Mouse (Mus musculus): ENCODE results near the gene Hist2h2aa1. TPM values are rescaled to one million over a fixed set of nuclear protein-coding genes. Genes with fewer than 3 reads are reported as not detected.
"Not testable (repeated sequence)": the region's sequence is repeated elsewhere in the genome, so short reads cannot be mapped to it uniquely, and the experiment has no call there.

Gene Hist2h2aa1
- polyA plus RNA-seq, 1 experiment from 2014 or later: 13.4 TPM

GRCm38 (mm10) chr3:96280660-96281059 is 35.4 kb downstream of the Hist2h2aa1 start:
- no peak overlapping the region for H3K4me3 ChIP-seq
- no peaks in the 10 kb centered on the region for H3K36me3 ChIP-seq
- 56% methylated on average over 6 of the region's 6 CpGs for WGBS
- no peaks in the 10 kb centered on the region for H3K9me3 ChIP-seq
- peaks cover 53% of the 10 kb centered on the region for H3K27me3 ChIP-seq (ENCODE audit: insufficient read depth, poor library complexity, severe bottlenecking)
- H3K4me1 ChIP-seq (replicated peaks): peaks cover 27% of the 10 kb centered on the region
- no peak for DNase-seq (ENCODE audit: low spot score)
- H3K27ac ChIP-seq: no peak overlapping the region

GRCm38 (mm10) chr3:96284457-96284856 is 39.2 kb downstream of the Hist2h2aa1 start:
- 21% methylated on average over 4 of the region's 4 CpGs for WGBS
- Histone ChIP-seq H3K4me1 (replicated peaks) (peaks cover 20% of the 10 kb centered on the region), H3K4me3 (peak overlapping the region; percentile 13; the same call in 1 of the 2 replicates), H3K27ac (no peak overlapping the region), H3K27me3 (ENCODE audit: insufficient read depth, poor library complexity, severe bottlenecking) (peaks cover 58% of the 10 kb centered on the region), H3K9me3 (no peaks in the 10 kb centered on the region), H3K36me3 (no peaks in the 10 kb centered on the region)
- peak; percentile 21 for DNase-seq (ENCODE audit: low spot score)

DNA sequence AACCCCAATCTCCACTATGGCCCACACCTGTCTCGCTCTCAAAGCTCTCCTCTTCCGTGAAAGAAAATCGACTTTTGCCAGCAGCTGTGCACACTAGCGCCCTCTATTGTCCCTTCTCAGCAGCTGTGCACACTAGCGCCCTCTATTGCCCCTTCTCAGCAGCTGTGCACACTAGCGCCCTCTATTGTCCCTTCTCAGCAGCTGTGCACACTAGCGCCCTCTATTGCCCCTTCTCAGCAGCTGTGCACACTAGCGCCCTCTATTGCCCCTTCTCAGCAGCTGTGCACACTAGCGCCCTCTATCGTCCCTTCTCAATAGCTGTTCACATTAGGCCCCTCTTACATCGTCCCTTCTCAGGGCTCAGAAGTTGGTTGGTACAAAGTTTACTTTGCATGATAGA is 42.0 kb downstream of the Hist2h2aa1 start:
- not testable (repeated sequence) for H3K36me3 ChIP-seq; H3K9me3 ChIP-seq; DNase-seq (ENCODE audit: low spot score); H3K27ac ChIP-seq; H3K4me3 ChIP-seq
- WGBS: 88% methylated on average over 11 of the region's 11 CpGs
- peaks cover 20% of the 10 kb centered on the region for H3K4me1 ChIP-seq (replicated peaks)
- H3K27me3 ChIP-seq (ENCODE audit: insufficient read depth, poor library complexity, severe bottlenecking): peaks cover 38% of the 10 kb centered on the region

- Histone ChIP-seq H3K4me3 (no peak overlapping the region), H3K36me3 (no peaks in the 10 kb centered on the region), H3K9me3 (no peaks in the 10 kb centered on the region), H3K4me1 (replicated peaks) (peaks cover 11% of the 10 kb centered on the region), H3K27ac (no peak overlapping the region), H3K27me3 (ENCODE audit: insufficient read depth, poor library complexity, severe bottlenecking) (peaks cover 19% of the 10 kb centered on the region)
- no peak for DNase-seq (ENCODE audit: low spot score)
- 76% methylated on average over 3 of the region's 3 CpGs for WGBS
Measured at GRCm38 (mm10) chr3:96289201-96289600, 43.9 kb downstream of the Hist2h2aa1 start.

- H3K27ac ChIP-seq; H3K4me1 ChIP-seq (replicated peaks); H3K27me3 ChIP-seq (ENCODE audit: insufficient read depth, poor library complexity, severe bottlenecking); H3K36me3 ChIP-seq; H3K4me3 ChIP-seq; H3K9me3 ChIP-seq; DNase-seq (ENCODE audit: low spot score): not testable (repeated sequence)
- WGBS: 93% methylated on average over 3 of the region's 3 CpGs
Measured at GRCm38 (mm10) chr3:96290727-96291126, 45.4 kb downstream of the Hist2h2aa1 start.

- no peak overlapping the region for H3K4me3 ChIP-seq
- no peak for DNase-seq (ENCODE audit: low spot score)
- no peak overlapping the region for H3K27ac ChIP-seq
- no peaks in the 10 kb centered on the region for H3K4me1 ChIP-seq (replicated peaks)
- H3K9me3 ChIP-seq: no peaks in the 10 kb centered on the region
- 69% methylated on average over 6 of the region's 6 CpGs for WGBS
- no peaks in the 10 kb centered on the region for H3K27me3 ChIP-seq (ENCODE audit: insufficient read depth, poor library complexity, severe bottlenecking)
- H3K36me3 ChIP-seq: no peaks in the 10 kb centered on the region
Measured at GRCm38 (mm10) chr3:96292641-96293040, 47.3 kb downstream of the Hist2h2aa1 start.

GRCm38 (mm10) chr3:96293368-96293767 is 48.1 kb downstream of the Hist2h2aa1 start:
- no peak for DNase-seq (ENCODE audit: low spot score)
- no peak overlapping the region for H3K4me3 ChIP-seq
- no peak overlapping the region for H3K27ac ChIP-seq
- no peaks in the 10 kb centered on the region for H3K9me3 ChIP-seq
- no peaks in the 10 kb centered on the region for H3K36me3 ChIP-seq
- no peaks in the 10 kb centered on the region for H3K4me1 ChIP-seq (replicated peaks)
- H3K27me3 ChIP-seq (ENCODE audit: insufficient read depth, poor library complexity, severe bottlenecking): no peaks in the 10 kb centered on the region
- 58% methylated on average over 5 of the region's 5 CpGs for WGBS

DNA sequence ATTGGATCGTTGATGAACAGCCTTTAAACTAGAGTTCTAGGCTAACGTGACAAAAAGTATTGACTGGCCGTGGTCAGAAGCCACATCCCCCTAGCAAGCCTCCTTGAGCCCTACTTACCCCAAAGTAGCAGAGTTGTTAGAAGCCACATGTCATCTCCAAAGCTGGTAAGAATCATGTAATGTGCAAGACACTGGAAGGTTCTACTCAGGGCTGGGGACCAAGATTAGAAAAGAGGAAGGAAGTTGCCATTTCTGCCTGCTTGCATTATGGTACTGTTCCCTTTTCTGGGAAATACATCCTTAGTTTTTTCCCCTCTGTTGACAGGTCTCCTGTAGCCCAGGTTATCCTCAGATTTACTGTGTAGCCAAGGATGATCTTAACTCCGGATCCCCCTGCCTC is 48.5 kb downstream of the Hist2h2aa1 start, which contains the start of gene Fcgr1:
Gene Fcgr1 (minus strand): TSS at position 183 of the 400 bp plus-strand sequence.
- no peak within 1 kb of the TSS for H3K27ac ChIP-seq
- H3K4me3 ChIP-seq: no peak within 1 kb of the TSS
- H3K27me3 ChIP-seq (ENCODE audit: insufficient read depth, poor library complexity, severe bottlenecking): no peaks in the 10 kb centered on the region
- no peak for DNase-seq (ENCODE audit: low spot score)
- H3K9me3 ChIP-seq: no peaks in the 10 kb centered on the region
- 88% methylated on average over 4 of the region's 4 CpGs for WGBS
- H3K4me1 ChIP-seq (replicated peaks): no peaks in the 10 kb centered on the region
- no peaks in the 10 kb centered on the region for H3K36me3 ChIP-seq

Other genes starting within 250 kb of the Hist2h2aa1 start
- 75.0 and 83.5 TPM in 2 replicates for gene Plekho1, start 249.5 kb upstream of the Hist2h2aa1 start, polyA plus RNA-seq (2016; fragmentation: Nextera tagmentation; extraction: Ambion mirVana)
- 30.4 and 32.4 TPM in 2 replicates for gene Vps45, start 187.0 kb upstream of the Hist2h2aa1 start, polyA plus RNA-seq (2016; fragmentation: Nextera tagmentation; extraction: Ambion mirVana)
- gene Otud7b, start 141.0 kb upstream of the Hist2h2aa1 start, polyA plus RNA-seq (2016; fragmentation: Nextera tagmentation; extraction: Ambion mirVana): 12.8 and 19.2 TPM in 2 replicates
- 10.4 and 11.4 TPM in 2 replicates for gene Mtmr11, start 83.5 kb upstream of the Hist2h2aa1 start, polyA plus RNA-seq (2016; fragmentation: Nextera tagmentation; extraction: Ambion mirVana)
- gene Sf3b4, start 73.2 kb upstream of the Hist2h2aa1 start, polyA plus RNA-seq (2016; fragmentation: Nextera tagmentation; extraction: Ambion mirVana): 250 and 259 TPM in 2 replicates
- gene Sv2a, start 64.3 kb upstream of the Hist2h2aa1 start, polyA plus RNA-seq (2016; fragmentation: Nextera tagmentation; extraction: Ambion mirVana): 3.7 and 15.3 TPM in 2 replicates
- 89.6 and 90.3 TPM in 2 replicates for gene Bola1, start 25.8 kb upstream of the Hist2h2aa1 start, polyA plus RNA-seq (2016; fragmentation: Nextera tagmentation; extraction: Ambion mirVana)
- not detected in 2 replicates for gene Hist2h2ab, start 25.6 kb upstream of the Hist2h2aa1 start, polyA plus RNA-seq (2016; fragmentation: Nextera tagmentation; extraction: Ambion mirVana)
- 7.6 and 12.0 TPM in 2 replicates for gene Hist2h2ac, start 24.6 kb upstream of the Hist2h2aa1 start, polyA plus RNA-seq (2016; fragmentation: Nextera tagmentation; extraction: Ambion mirVana)
- 6.0 and 8.7 TPM in 2 replicates for gene Hist2h2be, start 24.4 kb upstream of the Hist2h2aa1 start, polyA plus RNA-seq (2016; fragmentation: Nextera tagmentation; extraction: Ambion mirVana)
- gene Hist2h3c2, start 6.4 kb upstream of the Hist2h2aa1 start, polyA plus RNA-seq (2016; fragmentation: Nextera tagmentation; extraction: Ambion mirVana): 7.9 and 8.4 TPM in 2 replicates
- 44.6 and 55.1 TPM in 2 replicates for gene Hist2h2aa2, start 5.2 kb upstream of the Hist2h2aa1 start, polyA plus RNA-seq (2016; fragmentation: Nextera tagmentation; extraction: Ambion mirVana)
- gene Hist2h3c1, start 1.2 kb downstream of the Hist2h2aa1 start, polyA plus RNA-seq (2016; fragmentation: Nextera tagmentation; extraction: Ambion mirVana): 0.42 and 0.56 TPM in 2 replicates
- 6.8 and 13.6 TPM in 2 replicates for gene Hist2h4, start 17.8 kb downstream of the Hist2h2aa1 start, polyA plus RNA-seq (2016; fragmentation: Nextera tagmentation; extraction: Ambion mirVana)
- 49.7 and 51.9 TPM in 2 replicates for gene Hist2h3b, start 23.2 kb downstream of the Hist2h2aa1 start, polyA plus RNA-seq (2016; fragmentation: Nextera tagmentation; extraction: Ambion mirVana)
- gene Hist2h2bb, start 24.3 kb downstream of the Hist2h2aa1 start, polyA plus RNA-seq (2016; fragmentation: Nextera tagmentation; extraction: Ambion mirVana): 9.4 and 9.7 TPM in 2 replicates
- 1.7 and 1.9 TPM in 2 replicates for gene Fcgr1, start 48.5 kb downstream of the Hist2h2aa1 start, polyA plus RNA-seq (2016; fragmentation: Nextera tagmentation; extraction: Ambion mirVana)
- 0.25 TPM in 1 of 2 replicates, not detected in the other for gene BC107364, start 206.8 kb downstream of the Hist2h2aa1 start, polyA plus RNA-seq (2016; fragmentation: Nextera tagmentation; extraction: Ambion mirVana)